Mouse (Mus musculus) thymus, adult 2 months (tissue): ENCODE data around the gene Chchd5.
A peak's percentile ranks its signal among the peaks of the same experiment; 100 is the strongest.

ENCODE experiments used
- CTCF ChIP-seq: fragments of 200-500 bp; IDR thresholded peaks from 2 replicates; pipeline ENCODE4 v1.5.1; 2012; ENCODE audit warnings: mild to moderate bottlenecking, control low read depth, low read length, moderate library complexity, borderline replicate concordance; ENCODE audit not compliant: control insufficient read depth, poor library complexity, insufficient read depth; ENCODE audit errors: extremely low read depth
- POLR2A ChIP-seq: fragments of 200-500 bp; IDR thresholded peaks from 2 replicates; pipeline ENCODE4 v1.6.1; 2012; ENCODE audit warnings: mild to moderate bottlenecking, low read length, control low read depth, moderate library complexity; ENCODE audit not compliant: control insufficient read depth, poor library complexity, insufficient read depth; ENCODE audit errors: extremely low read depth

GRCm38 (mm10) chr2:129129412-129129929 is at the start of gene Chchd5:
- 0 out of 2 replicates have a peak, but pooled peaks have one; percentile 29 for TF ChIP-seq CTCF
- peak; percentile 49; the same call in 1 of the 2 replicates for TF ChIP-seq POLR2A
